28 mouse cellular contexts compared by ENCODE assay signal in genomic region chr16:44475281-44475680, GRCm38 (mm10).
DNase-seq lines count a peak whose midpoint lies in the region; ATAC-seq and TF ChIP-seq lines count a peak whose summit lies in the region.
"Had no signal": no experiment of that assay in that cellular context is flagged by ENCODE, and none has a peak within 500 bp of the region (broad histone marks: within the 10 kb centered on the region; RNA-seq: fewer than 3 reads in every experiment).

No protein-coding gene starts in this region.

- no peak for TF ChIP-seq CTCF in testis, adult 2 months (IDR thresholded peaks at IDR 0.05; ENCODE audit: control insufficient read depth, insufficient read depth, insufficient replicate concordance, low read depth, low read length)
- no peak for TF ChIP-seq CTCF in midbrain, postnatal 0 days (IDR thresholded peaks at IDR 0.05)

- H3K4me2 ChIP-seq in intestine, embryonic 14.5 days (ENCODE audit: low read length), result no peak overlapping the region
- H3K4me2 ChIP-seq in intestine, embryonic 16.5 days (ENCODE audit: low read depth, low read length), result no peak overlapping the region
- H3K4me2 ChIP-seq in midbrain, postnatal 0 days (ENCODE audit: low read depth, low read length, poor library complexity, severe bottlenecking), result no peak overlapping the region
- H3K4me2 ChIP-seq: embryonic facial prominence, embryonic 15.5 days; forebrain, embryonic 15.5 days; heart, embryonic 12.5 days; hindbrain, embryonic 13.5 days; limb, embryonic 12.5 days; liver, embryonic 11.5 days; neural tube, embryonic 15.5 days had no signal

- no peaks in the 10 kb centered on the region for H3K36me3 ChIP-seq in intestine, embryonic 14.5 days (ENCODE audit: control insufficient read depth, insufficient read depth, low read length)
- no peaks in the 10 kb centered on the region for H3K36me3 ChIP-seq in intestine, embryonic 16.5 days (ENCODE audit: control insufficient read depth, insufficient read depth, low read length)
- H3K36me3 ChIP-seq in testis, adult 2 months (ENCODE audit: control insufficient read depth, insufficient read depth, low read length), result no peaks in the 10 kb centered on the region
- H3K36me3 ChIP-seq in midbrain, postnatal 0 days (ENCODE audit: insufficient read depth, low read length), result no peaks in the 10 kb centered on the region
- H3K36me3 ChIP-seq: embryonic facial prominence, embryonic 10.5 days; embryonic facial prominence, embryonic 15.5 days; forebrain, embryonic 15.5 days; heart, embryonic 12.5 days; hindbrain, embryonic 13.5 days; limb, embryonic 12.5 days; neural tube, embryonic 15.5 days had no signal

- DNase-seq in intestine, embryonic 14.5 days (ENCODE audit: low spot score), result peak; percentile 27
- DNase-seq in testis, postnatal 10 days (ENCODE audit: low spot score), result no peak
- DNase-seq in c-Kit-positive CD71-positive TER-119-negative erythroid progenitor cells, embryonic 14.5 days (ENCODE audit: low read depth), result peak; percentile 36
- no peak for DNase-seq in lung, postnatal 14 days
- DNase-seq in midbrain, postnatal 0 days (ENCODE audit: low spot score), result no peak
- DNase-seq: adrenal gland, postnatal 10 days; cerebellum, adult 2 months; cerebellum, postnatal 14 days; gastrocnemius, adult 2 months; gastrocnemius, postnatal 36 days; heart, adult 18-20 months; heart, postnatal 4 days; kidney, adult 11 months; kidney, postnatal 14 days; lung, adult 2 months; lung, postnatal 10 days; midbrain, embryonic 14.5 days; right cerebral cortex, adult 18-20 months had no signal

- whole genome bisulfite sequencing in intestine, embryonic 14.5 days, result 84% methylated on average over 14 of the region's 14 CpGs
- 81% methylated on average over 14 of the region's 14 CpGs for whole genome bisulfite sequencing in intestine, embryonic 16.5 days
- 90% methylated on average over 14 of the region's 14 CpGs for WGBS in midbrain, postnatal 0 days

- TF ChIP-seq POLR2A in testis, adult 2 months (IDR thresholded peaks at IDR 0.05; ENCODE audit: control insufficient read depth, low read depth, low read length), result no peak

- H3K4me1 ChIP-seq in intestine, embryonic 14.5 days (replicated peaks; ENCODE audit: control insufficient read depth, insufficient read depth, low read length), result no peaks in the 10 kb centered on the region
- H3K4me1 ChIP-seq in intestine, embryonic 16.5 days (ENCODE audit: control insufficient read depth, insufficient read depth, low read length), result no peaks in the 10 kb centered on the region
- H3K4me1 ChIP-seq in testis, adult 2 months (ENCODE audit: control insufficient read depth, insufficient read depth, low read length), result no peaks in the 10 kb centered on the region
- no peaks in the 10 kb centered on the region for H3K4me1 ChIP-seq in midbrain, postnatal 0 days (ENCODE audit: insufficient read depth, low read length)
- H3K4me1 ChIP-seq: embryonic facial prominence, embryonic 10.5 days; forebrain, embryonic 15.5 days; heart, embryonic 12.5 days; hindbrain, embryonic 13.5 days; limb, embryonic 12.5 days; neural tube, embryonic 15.5 days had no signal

- H3K27ac ChIP-seq in intestine, embryonic 14.5 days (ENCODE audit: low read depth), result no peak overlapping the region
- H3K27ac ChIP-seq in intestine, embryonic 16.5 days (ENCODE audit: low read length), result no peak overlapping the region
- H3K27ac ChIP-seq in testis, adult 2 months (ENCODE audit: control insufficient read depth, insufficient read depth, low read depth, low read length), result 0 out of 2 replicates have a peak overlapping the region, but pooled peaks have one; percentile 12
- no peak overlapping the region for H3K27ac ChIP-seq in midbrain, postnatal 0 days (ENCODE audit: low read depth, low read length)
- H3K27ac ChIP-seq: embryonic facial prominence, embryonic 10.5 days; embryonic facial prominence, embryonic 15.5 days; forebrain, embryonic 15.5 days; gastrocnemius, adult 2 months; hindbrain, embryonic 13.5 days; limb, embryonic 12.5 days; neural tube, embryonic 15.5 days had no signal

- H3K27me3 ChIP-seq in intestine, embryonic 14.5 days (replicated peaks; ENCODE audit: control insufficient read depth, insufficient read depth, low read length), result no peaks in the 10 kb centered on the region
- H3K27me3 ChIP-seq in intestine, embryonic 16.5 days (replicated peaks; ENCODE audit: control insufficient read depth, insufficient read depth, low read length), result no peaks in the 10 kb centered on the region
- no peaks in the 10 kb centered on the region for H3K27me3 ChIP-seq in testis, adult 2 months (ENCODE audit: control insufficient read depth, insufficient read depth, low read length)
- H3K27me3 ChIP-seq in midbrain, postnatal 0 days (ENCODE audit: insufficient read depth, low read length), result no peaks in the 10 kb centered on the region
- H3K27me3 ChIP-seq: embryonic facial prominence, embryonic 15.5 days; forebrain, embryonic 15.5 days; heart, embryonic 12.5 days; hindbrain, embryonic 13.5 days; neural tube, embryonic 15.5 days had no signal

- ATAC-seq in intestine, embryonic 14.5 days (replicated peaks; ENCODE audit: low FRiP score, low TSS enrichment, low read depth), result no peak
- no peak for ATAC-seq in intestine, embryonic 16.5 days
- no peak for ATAC-seq in midbrain, postnatal 0 days (ENCODE audit: low FRiP score)
- ATAC-seq: forebrain, embryonic 15.5 days had no signal

- no peaks in the 10 kb centered on the region for H3K9me3 ChIP-seq in intestine, embryonic 14.5 days (ENCODE audit: control insufficient read depth, low read length)
- H3K9me3 ChIP-seq in intestine, embryonic 16.5 days (ENCODE audit: control insufficient read depth, low read length), result no peaks in the 10 kb centered on the region
- H3K9me3 ChIP-seq in midbrain, postnatal 0 days (ENCODE audit: low read length), result no peaks in the 10 kb centered on the region
- H3K9me3 ChIP-seq: embryonic facial prominence, embryonic 10.5 days; embryonic facial prominence, embryonic 15.5 days; forebrain, embryonic 15.5 days; heart, embryonic 12.5 days; hindbrain, embryonic 13.5 days; limb, embryonic 12.5 days; neural tube, embryonic 15.5 days had no signal

- no peak overlapping the region for H3K4me3 ChIP-seq in intestine, embryonic 14.5 days (ENCODE audit: low read depth, low read length)
- no peak overlapping the region for H3K4me3 ChIP-seq in intestine, embryonic 16.5 days (ENCODE audit: low read length)
- no peak overlapping the region for H3K4me3 ChIP-seq in testis, adult 2 months (ENCODE audit: control insufficient read depth, low read depth, low read length)
- H3K4me3 ChIP-seq in midbrain, postnatal 0 days (ENCODE audit: low read depth, low read length), result no peak overlapping the region
- H3K4me3 ChIP-seq: embryonic facial prominence, embryonic 10.5 days; embryonic facial prominence, embryonic 15.5 days; forebrain, embryonic 15.5 days; gastrocnemius, adult 2 months; heart, embryonic 12.5 days; hindbrain, embryonic 13.5 days; limb, embryonic 12.5 days; neural tube, embryonic 15.5 days had no signal

- no peak overlapping the region for H3K9ac ChIP-seq in intestine, embryonic 14.5 days (ENCODE audit: low read length)
- H3K9ac ChIP-seq in intestine, embryonic 16.5 days (ENCODE audit: low read depth, low read length), result no peak overlapping the region
- no peak overlapping the region for H3K9ac ChIP-seq in midbrain, postnatal 0 days (replicated peaks; ENCODE audit: low read length, poor library complexity, severe bottlenecking)
- H3K9ac ChIP-seq: embryonic facial prominence, embryonic 15.5 days; forebrain, embryonic 15.5 days; heart, embryonic 12.5 days; hindbrain, embryonic 13.5 days; limb, embryonic 12.5 days; neural tube, embryonic 15.5 days had no signal

Comparison
In these comparisons a context has a peak if more than half of its experiments do, and no peak if none do; other contexts are left out.
1. DNase-seq: peak in intestine, embryonic 14.5 days (single experiment) and c-Kit-positive CD71-positive TER-119-negative erythroid progenitor cells, embryonic 14.5 days (single experiment); none in testis, postnatal 10 days (single experiment), lung, postnatal 14 days (single experiment) and midbrain, postnatal 0 days (single experiment).